Mouse (Mus musculus): ENCODE results near the gene Arhgap31.

GRCm38 (mm10) chr16:38596099-38596498 is 117.0 kb downstream of the Arhgap31 start:
- TF ChIP-seq POLR2A (IDR thresholded peaks at IDR 0.05; ENCODE audit: insufficient read depth, low read depth, low read length) (no peak), CTCF (IDR thresholded peaks at IDR 0.05; ENCODE audit: insufficient read depth, low read depth, low read length) (no peak)

Data from olfactory bulb, adult 2 months (tissue).